Mouse (Mus musculus) E14TG2a.4 (cell line): ENCODE results near the gene Has1.

Source experiments
- CTCF ChIP-seq: conservative IDR thresholded peaks from 2 replicates; pipeline ENCODE4 v1.5.1; 2014; ENCODE audit warnings: low read length
- NANOG ChIP-seq: IDR thresholded peaks from 2 replicates; pipeline ENCODE4 v1.6.1; 2014; ENCODE audit warnings: borderline replicate concordance, low read length, mixed read lengths
- POU5F1 ChIP-seq: IDR thresholded peaks from 2 replicates; pipeline ENCODE4 v1.6.1; 2014; ENCODE audit warnings: low read length, borderline replicate concordance

DNA sequence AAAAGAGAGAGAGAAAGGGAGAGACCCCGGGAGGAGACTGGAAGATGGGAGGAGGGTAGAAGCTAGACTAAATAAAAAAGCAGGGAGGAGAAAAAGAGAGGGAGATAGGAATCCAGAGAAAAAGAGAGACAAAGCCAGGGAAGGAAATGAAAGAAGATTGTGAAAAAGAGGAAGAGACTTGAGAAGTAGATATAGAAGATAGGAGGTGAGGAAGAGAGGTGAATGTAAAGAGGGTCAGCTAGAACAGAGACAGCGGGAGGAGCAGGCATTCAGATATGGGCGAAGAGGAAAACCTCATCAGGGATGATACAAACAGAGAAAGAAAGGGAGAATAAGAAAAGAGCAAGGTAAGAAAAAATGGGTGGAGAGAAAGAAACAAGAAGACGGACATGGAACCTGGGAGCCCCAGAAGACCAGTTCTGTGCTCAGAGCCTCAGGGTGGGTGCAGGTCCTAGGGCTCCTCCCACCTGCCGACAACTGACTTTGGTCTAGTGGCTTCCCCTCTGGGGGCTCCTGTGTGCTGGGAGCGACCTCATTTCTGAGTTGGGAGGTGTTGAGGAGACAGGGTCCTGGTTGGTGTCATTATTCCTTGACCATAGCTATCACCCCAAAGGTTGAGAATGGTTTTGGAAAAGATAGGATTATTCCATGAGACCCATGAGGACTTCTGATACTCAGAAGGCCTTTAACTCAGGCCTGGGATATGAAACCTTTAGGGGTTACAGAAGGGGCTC lies 25.8 kb downstream of the Has1 start:
- TF ChIP-seq CTCF (no peak), NANOG (no peak), POU5F1 (no peak)
